Mouse (Mus musculus): Measurements from ENCODE around the gene Tmem39a.

The Tmem39a gene

GRCm38 (mm10) chr16:38587572-38587971, 29.1 kb downstream of the Tmem39a start:
- DNase-seq (ENCODE audit: inconsistent age in 2 of 2, low spot score in 1 of 2) = no peak

GRCm38 (mm10) chr16:38591506-38591905, 33.0 kb downstream of the Tmem39a start:
- no peak for DNase-seq (ENCODE audit: inconsistent age in 2 of 2, low spot score in 1 of 2)

- no peak for DNase-seq (ENCODE audit: inconsistent age in 2 of 2, low spot score in 1 of 2)
Measured at GRCm38 (mm10) chr16:38592026-38592678, 33.7 kb downstream of the Tmem39a start.

- DNase-seq (ENCODE audit: inconsistent age in 2 of 2, low spot score in 1 of 2) = no peak
Measured at GRCm38 (mm10) chr16:38592946-38593345, 34.4 kb downstream of the Tmem39a start.

DNA sequence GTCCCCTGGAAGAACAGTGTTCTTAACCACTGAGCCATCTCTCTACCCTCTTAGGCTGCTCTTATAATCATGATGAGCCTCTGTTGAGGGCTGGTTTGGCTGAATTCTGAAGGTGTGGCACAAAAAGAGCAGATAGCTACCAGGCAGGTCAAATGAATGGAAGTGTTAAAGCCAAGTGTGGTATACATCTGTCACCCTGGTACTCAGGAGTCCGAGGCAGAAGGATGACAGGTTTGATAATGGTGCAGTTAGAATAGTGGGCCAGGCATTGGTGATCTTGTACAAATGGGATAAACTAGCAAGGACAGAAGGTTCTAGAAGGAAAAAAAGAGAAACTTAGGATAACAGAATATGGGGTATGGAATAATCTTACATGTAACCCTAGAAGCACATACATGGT, 35.9 kb downstream of the Tmem39a start:
- DNase-seq (ENCODE audit: inconsistent age in 2 of 2, low spot score in 1 of 2) = no peak

GRCm38 (mm10) chr16:38596099-38596498, 37.6 kb downstream of the Tmem39a start:
- no peak for DNase-seq (ENCODE audit: inconsistent age in 2 of 2, low spot score in 1 of 2)

DNA sequence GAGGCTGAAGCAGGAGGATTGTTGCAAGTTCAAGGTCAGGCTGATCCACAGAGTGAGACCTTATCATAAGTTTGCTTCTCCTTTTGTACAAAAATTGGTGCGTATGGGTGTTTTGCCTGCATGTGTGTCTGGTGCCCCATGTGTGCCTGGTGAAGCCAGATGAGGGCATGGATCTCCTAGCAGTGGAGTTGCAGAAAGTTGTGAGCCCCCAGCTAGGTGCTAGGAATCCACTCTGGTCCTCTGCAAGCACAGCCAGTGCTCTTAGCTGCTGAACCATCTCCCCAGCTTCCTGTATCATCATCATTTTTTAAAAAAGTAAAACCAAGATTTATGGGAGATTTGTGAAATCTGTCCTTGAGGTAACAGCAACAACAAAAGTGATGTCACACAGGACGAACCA, 38.2 kb downstream of the Tmem39a start:
- DNase-seq (ENCODE audit: inconsistent age in 2 of 2, low spot score in 1 of 2) = peak; percentile 35 to 73

DNA sequence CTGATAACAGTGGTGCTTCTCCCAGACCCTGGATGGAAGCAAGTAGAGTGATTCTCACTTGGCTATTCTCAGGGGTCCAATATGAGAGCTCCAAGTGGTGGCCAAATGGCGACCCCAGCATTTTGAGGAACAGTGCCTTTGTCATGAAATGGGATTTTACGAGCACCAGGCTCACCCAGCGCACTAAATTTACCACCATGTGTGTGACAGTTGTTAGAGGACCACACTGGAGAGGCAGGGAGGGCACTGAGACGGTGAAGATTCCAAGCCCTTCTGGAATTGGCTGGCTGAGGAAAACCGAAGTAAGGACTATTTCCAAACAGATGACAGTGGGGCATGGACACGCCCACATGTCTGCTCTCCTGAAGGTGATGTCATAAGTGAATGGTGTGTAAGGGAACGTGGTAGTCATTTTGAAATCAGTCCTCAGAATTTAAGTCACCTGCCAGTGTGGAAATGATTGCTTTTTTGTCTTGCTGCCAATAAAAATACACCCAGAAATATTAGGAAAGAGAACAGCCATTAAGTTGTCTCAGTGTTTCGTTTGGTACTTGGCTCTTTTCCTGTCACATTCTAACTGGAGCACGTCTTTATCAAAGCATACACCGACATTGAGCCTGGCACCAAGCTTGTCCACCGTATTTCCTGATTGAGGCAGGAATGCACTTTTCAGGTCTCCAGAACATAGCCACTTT, 40.6 kb downstream of the Tmem39a start:
- peak in 1 of 2 experiments; percentile 70 for DNase-seq (ENCODE audit: inconsistent age in 2 of 2, low spot score in 1 of 2)

DNA sequence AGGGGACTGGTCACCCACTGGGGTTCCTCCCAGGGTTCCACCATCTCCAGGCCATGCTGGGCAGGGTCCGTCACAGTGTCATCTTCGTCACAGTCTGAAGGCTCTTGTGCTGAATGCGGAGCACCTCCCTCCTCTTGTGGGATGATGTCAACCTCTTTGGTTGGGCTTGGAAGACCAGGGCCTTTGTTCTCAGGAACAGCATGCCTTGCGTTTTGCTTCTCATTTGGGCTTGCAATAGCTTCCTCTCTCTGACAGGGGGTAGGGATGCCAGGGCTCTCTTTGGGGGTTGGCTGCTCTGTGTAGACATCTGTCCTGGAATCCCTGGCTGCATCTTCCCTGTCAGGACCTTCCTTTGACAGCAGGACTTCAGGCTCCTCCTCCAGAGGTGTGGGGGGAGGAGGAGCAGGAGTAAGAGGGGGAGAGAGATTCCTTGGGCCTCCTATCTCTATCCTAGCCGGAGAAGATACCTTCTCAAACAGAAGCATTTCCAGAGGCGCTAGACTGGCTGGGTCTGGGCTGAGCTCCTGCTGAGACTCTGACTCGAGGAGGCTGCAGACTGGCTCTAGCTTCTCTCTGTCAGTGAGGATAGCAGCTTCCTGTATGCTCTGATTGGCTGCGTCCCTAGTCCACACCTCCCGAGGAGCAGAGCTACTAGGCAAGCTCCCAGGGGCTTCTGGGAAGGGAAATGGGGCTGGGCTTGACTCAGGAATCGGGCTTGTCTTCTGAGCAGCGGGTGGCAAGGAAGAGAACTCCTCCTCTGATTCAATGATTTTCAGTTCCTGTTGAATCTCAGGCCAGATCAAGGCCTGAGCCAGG, 44.7 kb downstream of the Tmem39a start:
- peak in 1 of 2 experiments; percentile 44 for DNase-seq (ENCODE audit: inconsistent age in 2 of 2, low spot score in 1 of 2)

- DNase-seq (ENCODE audit: inconsistent age in 2 of 2, low spot score in 1 of 2) = no peak
Measured at GRCm38 (mm10) chr16:38606509-38606908, 48.0 kb downstream of the Tmem39a start.

- no peak for DNase-seq (ENCODE audit: inconsistent age in 2 of 2, low spot score in 1 of 2)
Measured at GRCm38 (mm10) chr16:38608687-38609086, 50.2 kb downstream of the Tmem39a start.

- DNase-seq (ENCODE audit: inconsistent age in 2 of 2, low spot score in 1 of 2) = no peak
Measured at GRCm38 (mm10) chr16:38609092-38609491, 50.6 kb downstream of the Tmem39a start.

DNA sequence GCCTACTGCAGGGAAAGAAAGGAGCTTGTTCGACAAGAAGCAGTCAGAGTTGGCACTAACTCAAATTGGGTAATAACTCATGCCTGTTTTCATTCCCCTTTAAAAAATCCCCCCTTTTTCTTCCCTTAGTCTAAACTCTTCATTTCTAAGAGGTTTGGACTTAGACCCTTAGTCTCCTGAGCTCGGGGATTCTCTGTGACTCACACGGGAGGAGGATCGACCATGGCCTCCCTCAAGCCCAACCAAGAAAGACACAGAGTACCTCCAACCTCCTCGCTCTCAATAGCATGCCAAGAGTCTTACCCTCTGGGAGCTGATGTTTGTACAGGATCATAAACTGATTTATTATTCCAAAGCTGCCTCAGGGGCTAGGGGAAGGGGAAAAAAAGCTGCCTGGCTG, 54.1 kb downstream of the Tmem39a start:
- peak in 1 of 2 experiments; percentile 46 for DNase-seq (ENCODE audit: inconsistent age in 2 of 2, low spot score in 1 of 2)

DNA sequence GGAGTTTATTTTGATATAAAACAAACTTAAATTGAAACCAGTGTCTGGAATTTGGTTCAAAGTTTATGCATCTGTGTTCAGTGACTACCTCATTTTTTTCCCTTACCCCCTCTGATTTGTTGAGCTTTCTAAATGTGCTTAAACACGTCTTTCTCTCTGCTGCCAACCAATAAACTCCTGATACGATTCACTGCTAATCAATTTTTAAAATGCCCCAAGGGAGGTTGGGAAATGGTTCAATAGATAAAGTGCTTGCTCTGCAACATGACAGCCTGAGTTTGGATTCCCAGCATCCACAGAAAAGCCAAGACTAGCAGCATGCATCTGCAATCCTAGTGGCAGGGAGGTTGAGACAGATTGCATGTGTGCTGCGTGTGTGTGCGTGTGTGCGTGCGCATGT, 55.1 kb downstream of the Tmem39a start:
- no peak for DNase-seq (ENCODE audit: inconsistent age in 2 of 2, low spot score in 1 of 2)

DNA sequence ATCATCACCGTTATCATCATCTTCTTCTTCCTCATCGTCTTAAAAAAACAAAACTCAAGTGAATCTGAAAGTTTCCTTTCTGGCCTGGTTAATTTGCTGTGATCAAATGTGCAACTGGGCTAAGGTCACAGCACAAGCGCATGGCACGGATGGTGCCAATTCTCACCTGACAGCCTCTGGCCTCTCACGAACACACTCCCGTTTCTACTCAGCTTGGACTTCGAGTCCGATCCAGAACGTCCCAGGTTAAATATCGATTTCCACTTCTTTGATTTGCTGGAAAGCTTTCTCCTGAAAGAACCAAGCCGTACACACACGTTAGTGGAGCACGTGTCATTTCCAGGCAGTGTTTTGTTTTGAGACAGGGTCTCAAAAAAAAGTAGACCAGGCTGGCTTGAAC, 59.5 kb downstream of the Tmem39a start:
- no peak for DNase-seq (ENCODE audit: inconsistent age in 2 of 2, low spot score in 1 of 2)

DNA sequence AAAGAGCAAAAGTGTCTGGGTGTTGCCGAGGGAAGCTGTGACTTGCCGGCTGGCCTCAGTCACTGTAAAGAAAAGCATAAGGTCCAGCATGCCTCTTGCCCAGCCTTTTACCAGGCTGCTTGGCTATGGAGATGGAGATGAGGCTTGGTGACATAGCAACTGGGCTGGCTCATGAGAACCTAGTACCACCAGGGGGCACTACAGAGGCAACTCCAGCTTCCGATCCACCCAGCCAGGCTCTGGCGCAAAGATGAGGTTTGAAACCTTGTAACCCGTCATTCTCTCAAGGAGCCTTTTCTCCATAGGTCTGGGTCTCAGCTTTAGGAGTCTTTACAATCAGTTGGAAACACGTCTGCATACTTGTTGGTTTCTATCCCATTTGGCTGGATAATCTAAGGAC, 60.6 kb downstream of the Tmem39a start:
- peak; percentile 76 to 93 for DNase-seq (ENCODE audit: inconsistent age in 2 of 2, low spot score in 1 of 2)

DNA sequence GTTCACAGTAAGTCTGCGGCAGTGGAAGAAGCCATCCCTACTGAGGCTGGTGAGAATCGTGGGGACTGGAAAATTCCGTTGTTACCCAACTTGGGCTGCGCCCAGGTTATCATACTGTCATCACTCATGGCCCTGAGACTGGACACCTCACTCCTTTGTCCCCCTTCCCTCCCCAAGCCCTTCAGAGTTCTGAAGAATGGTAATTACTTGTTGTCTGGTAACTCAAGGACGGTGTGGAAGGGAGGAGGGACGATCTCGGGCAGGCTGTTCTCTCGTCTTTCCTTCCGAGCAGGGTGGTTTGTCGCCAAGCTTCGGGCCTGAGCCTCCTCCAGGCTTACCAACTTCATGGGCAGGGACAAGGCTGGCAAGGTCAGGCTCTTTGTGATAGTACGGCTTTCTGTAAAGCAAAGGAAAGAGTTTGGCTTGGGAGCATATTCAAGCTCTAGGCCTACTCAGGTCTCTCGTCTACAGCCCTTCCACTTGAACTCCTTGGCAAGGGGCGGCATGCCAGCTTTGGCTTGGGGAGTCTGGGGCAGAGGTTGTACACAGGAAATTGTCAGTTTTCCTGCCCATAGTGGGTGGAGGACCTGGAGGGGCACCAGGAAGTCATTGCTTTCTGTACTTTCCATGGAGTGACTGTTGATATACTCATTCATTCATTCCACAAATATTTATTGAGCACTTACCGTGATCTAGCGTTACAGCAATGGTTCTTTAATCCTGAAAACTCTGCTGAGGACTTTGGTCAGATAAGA, 62.4 kb downstream of the Tmem39a start:
- DNase-seq (ENCODE audit: inconsistent age in 2 of 2, low spot score in 1 of 2) = peak; percentile 69 to 87

- DNase-seq (ENCODE audit: inconsistent age in 2 of 2, low spot score in 1 of 2) = peak in 1 of 2 experiments; percentile 74
Measured at GRCm38 (mm10) chr16:38622283-38622682, 63.8 kb downstream of the Tmem39a start.

GRCm38 (mm10) chr16:38624303-38624702, 65.8 kb downstream of the Tmem39a start:
- DNase-seq (ENCODE audit: inconsistent age in 2 of 2, low spot score in 1 of 2) = no peak

DNA sequence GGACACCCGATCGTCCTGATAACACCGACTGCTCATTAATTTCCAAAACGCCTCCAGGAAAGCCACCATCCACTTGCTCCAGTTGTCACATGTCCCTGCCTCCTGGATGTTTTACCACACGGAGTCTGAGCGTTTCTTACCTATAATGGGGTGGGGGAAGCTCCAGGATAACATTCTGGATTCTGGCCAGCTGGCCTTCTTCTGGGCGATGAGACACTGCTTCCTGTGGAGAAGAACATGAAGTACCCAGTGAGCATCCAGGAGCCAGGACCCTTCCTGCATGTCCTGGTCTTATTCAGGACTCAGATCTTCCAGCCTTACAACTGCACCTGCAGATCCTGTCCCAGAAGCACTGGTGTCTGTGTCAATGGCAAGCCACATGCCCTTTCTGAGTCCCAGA, 66.9 kb downstream of the Tmem39a start:
- DNase-seq (ENCODE audit: inconsistent age in 2 of 2, low spot score in 1 of 2) = peak; percentile 29 to 47

DNA sequence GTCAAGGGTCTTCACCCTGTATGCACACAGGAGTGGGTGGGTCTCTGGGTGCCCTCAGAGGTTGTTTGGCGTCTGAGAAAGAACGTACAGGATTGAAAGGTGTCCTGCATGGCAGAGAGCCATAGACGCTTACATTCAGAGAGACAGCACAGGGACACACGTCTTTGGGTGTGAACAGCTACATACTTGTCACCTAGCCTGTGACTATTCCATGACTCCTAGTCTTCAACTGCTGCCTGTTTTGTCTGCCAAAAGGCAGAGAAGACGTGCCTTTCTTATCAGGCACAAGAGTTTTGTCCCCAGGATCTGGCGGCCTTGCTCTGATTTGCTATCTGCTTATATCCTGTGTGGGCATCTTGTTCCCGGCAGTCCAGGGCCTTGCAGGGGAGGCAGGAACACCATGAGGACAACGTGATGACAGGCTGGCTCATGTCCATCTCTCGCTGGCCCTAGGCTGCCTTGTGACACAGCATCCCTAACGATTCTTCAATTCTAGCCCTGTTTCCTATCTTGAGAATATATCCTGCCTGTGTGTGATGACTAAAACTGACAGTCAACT, 67.4 kb downstream of the Tmem39a start:
- peak; percentile 77 to 83 for DNase-seq (ENCODE audit: inconsistent age in 2 of 2, low spot score in 1 of 2)

All from adrenal gland, adult (tissue).